Mouse (Mus musculus): ENCODE results near the gene Gsdma.

Gsdma gene

DNA sequence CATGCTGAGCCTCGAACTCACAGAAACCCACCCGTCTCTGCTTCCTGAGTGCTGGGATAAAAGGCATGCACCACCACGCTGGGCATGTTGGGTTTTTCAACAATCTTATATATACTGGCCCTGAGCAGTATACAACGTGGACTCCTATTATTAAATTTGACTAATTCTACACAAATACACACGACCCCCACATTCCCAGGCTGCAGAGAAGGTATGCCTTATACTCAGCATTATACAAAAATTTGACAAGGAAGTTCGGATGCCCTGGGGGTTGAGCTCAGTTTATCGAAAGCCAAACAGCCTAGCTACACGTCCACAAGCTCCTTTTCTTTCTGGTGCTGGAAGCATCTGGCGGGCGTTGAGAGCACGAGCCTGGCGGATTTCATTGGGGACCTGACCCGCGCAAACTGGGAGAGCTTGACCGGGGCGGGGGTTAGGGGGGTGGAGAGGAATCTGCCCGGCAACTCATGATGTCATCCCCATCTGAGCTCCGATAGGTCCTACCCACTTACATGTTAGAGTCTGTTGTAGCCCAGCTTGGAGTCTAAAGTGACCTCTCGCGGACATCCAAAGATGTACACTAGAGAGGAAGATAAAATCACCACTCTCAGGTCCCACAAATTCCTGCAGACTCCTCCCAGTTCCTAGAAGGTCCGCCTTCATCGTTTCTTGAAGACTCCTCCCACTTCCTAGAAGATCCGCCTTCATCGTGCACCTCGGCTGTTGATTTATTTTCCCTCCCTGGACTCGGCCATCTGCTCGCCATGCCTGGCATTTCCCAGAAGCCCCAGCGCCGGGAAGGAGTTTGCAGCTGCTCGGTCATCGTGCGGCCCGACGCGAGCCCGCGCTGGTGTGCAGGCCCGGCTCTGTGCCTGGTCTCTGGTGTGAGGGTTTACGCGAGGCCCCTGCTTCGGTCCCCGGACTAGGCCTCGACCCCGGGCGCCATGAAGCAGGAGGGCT lies 17.9 kb downstream of the Gsdma start, which contains the start of gene Psmd3:
Gene Psmd3 (plus strand): TSS at position 769 of the 960 bp plus-strand sequence.
- DNase-seq: peak; percentile 99

DNA sequence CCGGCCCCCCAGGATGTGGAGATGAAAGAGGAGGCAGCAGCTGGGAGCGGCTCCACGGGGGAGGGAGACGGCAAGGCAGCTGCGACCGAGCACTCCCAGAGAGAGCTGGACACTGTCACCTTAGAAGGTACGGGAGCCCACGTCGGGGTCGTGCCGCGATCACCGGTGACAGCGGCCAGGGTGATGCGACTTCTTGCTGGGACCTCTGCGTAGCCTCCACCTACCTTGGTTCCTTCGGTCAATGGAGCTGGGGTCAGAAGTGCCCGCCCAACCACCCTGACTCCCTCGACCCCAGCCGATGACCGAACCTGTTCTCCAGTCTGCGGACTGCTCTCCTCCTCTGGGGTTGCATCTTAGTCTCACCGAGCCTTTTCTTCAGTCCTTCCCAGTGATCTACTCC lies 18.7 kb downstream of the Gsdma start:
- DNase-seq: no peak

DNA sequence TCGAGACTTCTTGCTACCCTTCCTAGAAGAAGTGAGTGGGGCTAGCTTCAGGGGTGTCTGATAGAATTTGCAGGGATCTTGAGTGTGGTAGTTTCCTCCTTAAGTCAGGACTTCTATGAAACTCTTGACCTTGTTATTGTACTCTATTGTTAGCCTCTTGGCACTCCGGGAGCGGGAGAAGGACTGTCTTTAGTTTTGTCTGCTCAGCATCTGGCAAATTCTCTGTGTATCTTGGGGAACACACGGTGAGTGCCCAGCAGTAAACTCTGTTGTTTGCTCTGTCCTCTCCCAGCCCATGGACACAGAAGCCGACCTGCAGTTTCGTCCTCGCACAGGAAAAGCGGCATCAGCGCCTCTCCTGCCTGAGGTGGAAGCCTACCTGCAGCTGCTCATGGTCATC lies 21.5 kb downstream of the Gsdma start:
- no peak for DNase-seq

- DNase-seq: no peak
Measured at GRCm38 (mm10) chr11:98686976-98687375, 22.8 kb downstream of the Gsdma start.

- no peak for DNase-seq
Measured at GRCm38 (mm10) chr11:98688009-98688408, 23.9 kb downstream of the Gsdma start.

- DNase-seq: peak; percentile 92
Measured at GRCm38 (mm10) chr11:98693201-98693600, 29.1 kb downstream of the Gsdma start.

DNA sequence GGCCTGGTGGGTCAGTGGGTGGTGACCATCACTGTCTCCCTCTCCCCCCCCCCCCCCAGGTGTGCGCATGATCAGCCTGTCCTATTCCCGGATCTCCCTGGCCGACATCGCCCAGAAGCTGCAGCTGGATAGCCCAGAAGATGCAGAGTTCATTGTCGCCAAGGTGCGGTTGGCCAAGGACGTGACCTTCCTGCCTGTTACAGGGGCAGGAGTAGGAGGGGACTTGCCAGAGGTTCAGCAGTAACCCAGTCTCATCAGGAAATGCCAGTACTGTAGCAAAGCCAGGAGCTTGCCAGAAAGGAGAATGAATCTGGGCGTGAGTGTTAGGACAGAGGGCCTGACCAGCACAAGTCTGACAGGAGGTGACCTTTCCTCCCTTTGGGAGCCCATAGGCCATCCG lies 29.6 kb downstream of the Gsdma start:
- peak; percentile 90 for DNase-seq

DNA sequence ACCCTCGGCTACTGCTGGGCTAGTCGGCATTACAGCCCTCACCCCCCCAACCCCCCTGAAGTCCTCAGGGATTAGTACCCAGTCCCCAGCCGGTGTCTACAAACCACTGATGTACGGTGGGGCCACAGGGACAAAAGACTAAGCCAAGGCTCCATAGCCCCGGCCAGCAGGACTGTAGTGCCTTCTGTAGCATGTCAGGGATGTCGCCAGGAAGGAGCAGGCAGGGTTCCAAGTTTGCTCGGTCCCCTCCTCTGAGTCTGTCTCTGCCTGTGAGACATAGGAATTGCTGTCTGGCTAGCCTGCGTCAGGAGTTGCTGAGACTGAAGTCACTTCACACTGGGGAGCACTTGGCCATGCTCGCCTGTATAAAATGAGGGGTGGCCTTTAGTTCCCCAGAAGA lies 30.1 kb downstream of the Gsdma start:
- peak; percentile 83 for DNase-seq

GRCm38 (mm10) chr11:98695408-98695807 lies 31.3 kb downstream of the Gsdma start:
- no peak for DNase-seq

GRCm38 (mm10) chr11:98696454-98697216 lies 32.5 kb downstream of the Gsdma start:
- no peak for DNase-seq

DNA sequence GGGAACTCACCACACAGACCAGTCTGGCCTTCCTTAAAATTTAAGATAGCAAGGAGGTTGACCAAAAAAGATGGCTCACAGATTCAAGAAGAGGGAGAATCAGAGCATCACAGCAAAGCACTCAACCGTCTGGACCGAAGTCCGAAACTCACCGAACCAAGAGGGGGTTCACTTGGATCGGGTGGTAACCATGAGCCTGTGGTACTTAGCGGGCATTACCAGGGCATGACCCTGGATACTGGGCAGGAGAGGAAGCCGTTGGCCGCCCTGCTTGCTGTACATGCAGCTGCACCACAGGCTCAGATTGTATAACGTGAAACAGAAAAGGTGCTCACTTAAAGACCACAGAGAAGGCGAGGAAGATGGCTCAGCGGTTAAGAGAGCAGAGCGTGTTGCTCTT lies 33.1 kb downstream of the Gsdma start:
- DNase-seq: peak; percentile 84

DNA sequence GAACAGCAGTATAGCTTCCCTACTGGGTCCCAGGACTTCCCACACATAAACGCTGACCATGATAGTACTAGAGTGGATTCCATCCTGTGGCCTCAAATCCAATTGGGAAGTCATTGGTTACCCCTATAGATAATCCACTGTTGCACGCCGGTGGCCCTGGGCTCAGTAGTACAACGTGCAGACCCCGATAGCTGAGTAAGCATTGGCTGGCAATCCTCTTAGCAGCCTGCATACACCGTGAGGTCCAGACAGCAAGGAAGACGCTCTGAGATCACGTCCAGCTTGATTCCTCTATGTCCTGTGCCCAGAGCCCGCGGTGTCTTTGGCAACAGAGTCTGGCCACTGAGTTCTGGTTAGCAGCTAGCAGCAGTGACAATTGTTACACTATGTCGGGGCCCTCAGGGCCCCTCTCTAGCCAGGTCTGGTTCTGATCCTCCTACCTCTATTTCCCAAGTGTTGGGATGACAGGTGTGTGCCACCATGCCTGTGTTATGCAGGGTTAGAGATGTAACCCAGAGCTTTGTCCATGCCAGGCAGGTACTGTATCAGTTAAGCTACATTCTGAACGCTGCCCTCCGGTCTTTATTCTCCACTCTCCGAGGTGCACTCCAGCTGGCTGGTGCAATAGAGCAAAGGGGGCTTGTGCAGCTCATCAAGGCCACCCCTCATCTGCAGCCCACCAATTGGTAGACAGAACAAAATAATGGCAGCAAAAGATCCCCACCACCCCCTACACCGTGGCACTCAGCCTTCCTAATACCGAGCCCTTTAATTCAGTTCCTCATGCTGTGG lies 34.9 kb downstream of the Gsdma start:
- peak; percentile 92 for DNase-seq

- DNase-seq: peak; percentile 97
Measured at GRCm38 (mm10) chr11:98699911-98700310, 35.8 kb downstream of the Gsdma start.

GRCm38 (mm10) chr11:98701213-98701670 lies 37.1 kb downstream of the Gsdma start, which contains the start of gene Csf3:
Csf3 (plus strand) TSS chr11:98701263.
- DNase-seq: peak; percentile 91

DNA sequence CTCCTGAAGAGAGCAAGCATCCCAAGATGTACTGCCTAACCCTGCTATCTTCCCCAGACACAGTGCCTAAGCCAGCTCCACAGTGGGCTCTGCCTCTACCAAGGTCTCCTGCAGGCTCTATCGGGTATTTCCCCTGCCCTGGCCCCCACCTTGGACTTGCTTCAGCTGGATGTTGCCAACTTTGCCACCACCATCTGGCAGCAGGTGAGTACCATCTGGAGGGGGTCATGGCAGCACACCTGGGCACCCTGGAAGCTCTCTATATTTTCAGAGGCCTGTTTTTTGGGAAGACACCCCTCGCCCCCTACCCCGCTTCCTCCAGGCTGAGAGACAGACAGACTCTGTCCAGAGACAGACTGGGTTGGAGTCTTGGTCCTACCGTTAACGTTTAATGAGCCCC lies 38.2 kb downstream of the Gsdma start:
- peak; percentile 84 for DNase-seq

DNA sequence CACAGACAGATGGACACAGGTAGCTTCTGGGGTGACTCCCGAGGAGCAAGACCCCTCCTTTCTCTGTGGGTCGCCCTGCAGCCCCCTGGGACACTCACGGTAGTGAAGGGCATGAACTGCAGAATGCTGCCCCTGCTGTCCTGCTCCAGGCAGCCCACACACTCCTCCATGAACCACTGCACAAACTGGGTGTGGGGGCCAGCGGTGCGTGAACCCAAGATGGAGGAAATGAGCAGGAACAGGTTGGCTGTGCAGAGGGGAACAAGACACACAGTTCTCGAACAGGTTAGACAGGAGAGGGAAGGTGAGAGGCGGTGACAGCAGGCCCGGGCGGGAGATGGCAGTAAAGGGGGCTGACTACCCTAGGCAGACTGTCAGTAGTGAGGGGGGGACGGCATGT lies 40.9 kb downstream of the Gsdma start:
- DNase-seq: no peak

- DNase-seq: peak; percentile 98
Measured at GRCm38 (mm10) chr11:98707401-98708281, 43.5 kb downstream of the Gsdma start.

DNA sequence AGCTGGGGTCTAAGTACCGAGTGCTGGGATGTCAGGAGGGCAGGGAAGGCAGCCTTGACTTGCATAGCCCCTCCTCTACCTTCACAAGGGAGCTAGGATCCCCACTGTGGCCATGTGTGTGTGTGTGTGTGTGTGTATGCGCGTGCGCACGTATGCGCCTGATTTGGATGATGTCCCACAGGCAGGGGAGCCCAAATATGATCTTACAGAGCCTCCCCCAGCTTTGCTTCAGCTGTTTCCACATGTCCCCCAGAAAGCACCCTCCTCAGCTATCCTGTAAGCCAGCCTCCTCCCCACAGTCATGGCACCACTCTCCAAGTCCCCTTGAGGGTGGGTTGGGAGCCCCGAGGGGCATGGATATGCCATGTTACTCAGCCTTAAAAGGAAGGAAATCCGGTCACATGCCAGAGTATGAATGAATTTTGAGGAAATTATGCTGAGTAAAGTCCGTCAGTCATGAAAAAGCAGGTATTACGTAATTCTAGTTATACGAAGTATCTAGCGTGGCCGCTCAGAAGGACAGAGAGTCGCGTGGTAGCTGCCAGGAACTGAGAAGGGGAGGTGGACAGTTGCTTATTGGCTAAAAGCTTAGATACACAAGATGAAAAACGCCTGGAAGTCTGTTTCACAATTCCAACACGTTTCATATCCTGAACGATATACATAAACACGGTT lies 44.3 kb downstream of the Gsdma start:
- DNase-seq: peak; percentile 98

- DNase-seq: peak; percentile 97
Measured at GRCm38 (mm10) chr11:98709001-98709741, 45.0 kb downstream of the Gsdma start.

DNA sequence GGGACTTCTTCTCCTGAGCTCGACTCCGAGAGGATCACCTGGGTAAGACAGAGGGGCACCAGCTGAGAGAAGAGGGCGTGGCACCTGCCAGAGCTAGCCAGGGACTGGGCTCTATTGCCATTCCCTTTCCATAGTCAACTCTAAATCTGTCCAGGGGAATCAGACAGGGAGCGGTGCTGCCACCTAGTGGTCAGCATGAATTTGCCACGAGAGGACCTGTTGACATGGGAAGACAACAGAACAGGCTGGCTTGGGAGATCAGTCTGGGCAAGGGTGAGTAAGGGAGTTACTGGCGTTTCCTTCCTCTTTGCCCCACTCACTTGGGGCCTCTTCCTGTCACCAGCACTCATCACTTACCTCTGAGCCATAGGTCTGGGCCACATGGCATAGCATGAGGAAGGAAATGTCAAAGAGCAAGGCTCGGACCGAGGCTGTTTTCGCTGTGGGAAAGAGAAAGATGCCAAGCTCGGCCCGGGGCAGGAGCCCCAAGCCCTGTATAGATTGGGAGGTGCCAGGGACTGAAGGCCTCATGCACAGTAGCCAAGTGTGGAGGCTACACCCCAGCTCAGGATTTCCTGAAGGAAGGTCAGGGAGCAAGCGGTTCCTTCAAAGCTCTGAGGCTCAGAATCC lies 46.4 kb downstream of the Gsdma start:
- peak; percentile 98 for DNase-seq

Measured in heart, adult 11 months (tissue).